Mouse (Mus musculus) heart, postnatal 0 days (tissue): Measurements from ENCODE around the gene Spats2. TPM values are rescaled to one million over a fixed set of nuclear protein-coding genes. Genes with fewer than 3 reads are reported as not detected.
"Not testable (repeated sequence)": the region's sequence is repeated elsewhere in the genome, so short reads cannot be mapped to it uniquely, and the experiment has no call there.

ENCODE experiments used
- ATAC-seq: fragments of 200-750 bp; cut with Nextera tagmentation; 2 replicates; pipeline ENCODE4 v1.8.0; 2017; ENCODE audit warnings: low read depth, moderate number of reproducible peaks, moderate library complexity; ENCODE audit not compliant: insufficient read depth
- DNase-seq: peaks from one replicate; pipeline ENCODE4 v3.0.0-alpha.2; 2016; ENCODE audit warnings: low spot score
- H3K27ac ChIP-seq: fragments of 300-500 bp; sonication (generic); 2 replicates; pipeline ENCODE4 v1.5.1; 2014; ENCODE audit warnings: low read depth, mild to moderate bottlenecking
- H3K27me3 ChIP-seq: fragments of 300-500 bp; sonication (generic); 2 replicates; pipeline ENCODE4 v1.6.1; 2014; ENCODE audit warnings: low read length, mixed read lengths; ENCODE audit not compliant: control insufficient read depth, insufficient read depth
- H3K36me3 ChIP-seq: fragments of 300-500 bp; sonication (generic); replicated peaks from 2 replicates; pipeline ENCODE4 v1.6.1; 2014; ENCODE audit warnings: low read length, mixed read lengths; ENCODE audit not compliant: control insufficient read depth, insufficient read depth
- H3K4me1 ChIP-seq: fragments of 300-500 bp; sonication (generic); 2 replicates; pipeline ENCODE4 v1.6.1; 2014; ENCODE audit warnings: antibody characterized with exemption; ENCODE audit not compliant: control insufficient read depth, insufficient read depth
- H3K4me2 ChIP-seq: fragments of 300-500 bp; sonication (generic); 2 replicates; pipeline ENCODE4 v1.6.1; 2014; ENCODE audit warnings: low read depth, mild to moderate bottlenecking, low read length, moderate library complexity
- H3K4me3 ChIP-seq: fragments of 300-500 bp; sonication (generic); 2 replicates; pipeline ENCODE4 v1.5.1; 2014; ENCODE audit warnings: low read depth, low read length
- H3K9ac ChIP-seq: fragments of 300-500 bp; sonication (generic); replicated peaks from 2 replicates; pipeline ENCODE4 v1.6.1; 2014; ENCODE audit warnings: low read depth, low read length, mixed read lengths
- H3K9me3 ChIP-seq: fragments of 300-500 bp; sonication (generic); replicated peaks from 2 replicates; pipeline ENCODE4 v1.6.1; 2016; ENCODE audit warnings: low read length; ENCODE audit not compliant: control insufficient read depth
- CTCF ChIP-seq: IDR thresholded peaks from 2 replicates; pipeline ENCODE4 v1.5.1; 2016; ENCODE audit warnings: antibody characterized with exemption, control low read depth, low read depth
- EP300 ChIP-seq: IDR thresholded peaks from 2 replicates; pipeline ENCODE4 v1.6.1; 2016; ENCODE audit warnings: antibody characterized with exemption, low read depth
- WGBS: fragments of 180-500 bp; shearing (Covaris S2); extraction: QIAGEN DNeasy Blood & Tissue Kit; methylation state at CpG from one replicate; pipeline ENCODE4 v1.1.7; 2014; 5-methylcytosine and 5-hydroxymethylcytosine counted together
- polyA plus RNA-seq: library from polyadenylated mRNA; unstranded; fragments of >200 nt; fragmentation: Nextera tagmentation; extraction: Ambion mirVana; gene quantifications from 2 replicates; pipeline ENCODE4 v1.2.1, GENCODE M21; 2015
- total RNA-seq: library from RNA; depleted of rRNA; stranded (reverse); fragments of >200 nt; gene quantifications from 2 replicates; pipeline ENCODE4 v1.2.3, GENCODE M21; 2014; ENCODE audit warnings: low replicate concordance

Gene Spats2
- total and polyA plus RNA-seq, 2 experiments from 2014 or later, result 16.1 to 17.6 TPM

DNA sequence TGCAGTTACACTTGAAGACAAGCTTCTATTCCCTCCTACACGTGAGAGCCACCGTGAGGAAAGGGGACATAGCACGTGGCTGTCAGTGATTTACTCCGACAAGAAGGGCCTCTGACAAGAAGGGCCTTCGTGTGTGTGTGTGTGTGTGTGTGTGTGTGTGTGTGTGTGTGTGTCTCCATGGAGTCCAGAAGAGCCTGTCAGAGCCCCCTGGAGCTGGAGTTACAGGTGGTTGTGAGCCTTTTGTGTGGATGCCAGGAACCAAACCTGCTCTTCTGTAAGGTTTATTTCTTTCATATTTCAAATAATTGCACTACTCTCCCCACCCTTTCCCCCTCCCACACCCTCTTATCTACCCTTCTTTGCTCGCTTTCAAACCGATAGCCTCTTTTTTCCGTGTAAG is 25.6 kb downstream of the Spats2 start:
- H3K36me3 ChIP-seq, result peaks cover 14% of the 10 kb centered on the region
- 41% methylated on average over 8 of the region's 8 CpGs for WGBS
- H3K9me3 ChIP-seq, result no peaks in the 10 kb centered on the region
- no peak overlapping the region for H3K4me2 ChIP-seq
- no peaks in the 10 kb centered on the region for H3K27me3 ChIP-seq
- no peak overlapping the region for H3K9ac ChIP-seq
- no peaks in the 10 kb centered on the region for H3K4me1 ChIP-seq
- no peak overlapping the region for H3K4me3 ChIP-seq
- ATAC-seq (no peak), DNase-seq (no peak)
- H3K27ac ChIP-seq, result no peak overlapping the region
- TF ChIP-seq CTCF, result no peak
- TF ChIP-seq EP300, result no peak

DNA sequence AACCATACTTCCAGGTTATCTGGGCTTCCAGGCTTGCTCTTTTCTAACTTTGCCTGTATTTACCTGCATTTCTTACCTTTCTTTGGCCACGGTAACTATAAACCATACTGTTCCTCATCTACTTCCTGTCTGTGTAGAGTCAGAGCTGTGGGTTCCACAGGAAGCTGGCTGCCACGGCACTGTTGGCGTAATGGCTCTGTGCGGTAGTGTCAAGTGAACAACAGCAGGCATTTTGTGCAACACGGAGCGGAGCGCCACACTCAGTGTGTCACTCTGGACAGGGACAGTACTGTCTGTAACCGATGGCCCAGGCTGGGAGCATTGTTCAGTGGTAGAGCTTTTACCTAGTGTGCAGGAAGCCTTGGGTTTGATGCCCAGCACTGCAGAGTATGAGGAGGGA is 27.8 kb downstream of the Spats2 start:
- DNase-seq, result no peak
- Histone ChIP-seq H3K4me3 (no peak overlapping the region), H3K9me3 (no peaks in the 10 kb centered on the region), H3K27ac (no peak overlapping the region), H3K4me2 (no peak overlapping the region), H3K4me1 (no peaks in the 10 kb centered on the region), H3K27me3 (no peaks in the 10 kb centered on the region), H3K36me3 (peaks cover 9% of the 10 kb centered on the region), H3K9ac (no peak overlapping the region)
- WGBS, result 91% methylated on average over 8 of the region's 8 CpGs
- no peak for ATAC-seq
- TF ChIP-seq CTCF, result no peak
- no peak for TF ChIP-seq EP300

DNA sequence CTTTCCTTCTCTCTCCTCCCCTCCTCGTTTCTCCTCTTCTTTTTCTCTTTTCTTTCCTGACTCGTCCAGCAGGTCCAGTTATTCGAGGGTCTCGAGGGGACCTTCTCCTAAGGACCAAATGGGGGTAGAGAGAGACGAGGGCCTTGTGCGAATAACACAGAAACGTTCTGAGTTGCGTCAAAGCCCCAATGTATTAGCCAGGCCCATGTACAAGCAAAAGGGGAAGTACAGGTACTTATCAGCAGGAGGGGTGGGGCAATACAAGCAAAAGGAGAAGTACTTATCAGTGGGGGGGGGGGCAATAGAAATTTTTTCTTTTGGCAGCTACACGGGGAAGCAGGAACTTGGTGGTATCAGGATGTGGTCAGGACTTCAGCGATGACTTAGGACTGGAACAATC is 28.8 kb downstream of the Spats2 start:
- H3K4me1 ChIP-seq, H3K27ac ChIP-seq, H3K9ac ChIP-seq: not testable (repeated sequence)

DNA sequence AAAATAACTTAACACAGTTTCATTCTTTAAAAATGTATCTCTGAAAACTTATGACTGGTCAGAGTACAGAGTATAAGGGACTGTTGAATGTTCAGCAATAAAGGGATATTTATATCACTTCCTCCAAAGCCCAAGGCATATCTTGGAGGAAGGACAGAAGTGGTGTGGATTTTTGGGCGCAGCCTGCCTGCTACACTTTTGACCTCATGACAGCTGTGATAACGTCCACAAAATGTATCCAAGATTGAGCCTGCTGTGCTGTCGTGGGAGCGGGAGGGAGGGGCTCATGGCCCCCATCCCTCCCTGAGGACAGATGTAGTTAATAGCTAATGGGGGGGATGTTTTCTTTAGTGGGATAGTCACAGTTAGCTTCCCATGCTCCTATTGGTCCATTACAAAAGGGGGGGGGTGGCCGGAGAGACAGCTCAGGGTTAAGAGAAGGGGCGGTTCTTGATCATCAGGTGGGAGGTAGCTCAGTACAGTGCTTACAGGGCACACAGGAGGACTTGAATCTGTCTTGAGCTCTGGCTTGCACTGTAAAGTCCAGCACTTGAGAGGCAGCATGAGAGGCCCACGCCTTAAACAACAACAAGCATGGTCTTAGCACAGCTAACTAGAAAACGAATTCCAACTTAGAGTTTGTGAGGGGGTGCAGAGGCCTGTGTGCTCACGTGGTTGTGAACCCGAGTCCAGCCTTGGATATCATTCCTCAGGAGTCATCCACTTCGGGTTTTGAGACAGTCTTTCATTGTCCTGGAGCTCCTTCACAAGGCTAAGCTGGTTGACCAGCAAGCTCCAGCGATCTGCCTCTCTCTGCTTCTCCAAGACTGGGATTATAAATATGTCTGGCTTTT is 38.0 kb downstream of the Spats2 start:
- peaks cover 15% of the 10 kb centered on the region for H3K36me3 ChIP-seq
- peak overlapping the region; percentile 8; the same call in 1 of the 2 replicates for H3K27ac ChIP-seq
- TF ChIP-seq CTCF (no peak), EP300 (no peak)
- 35% methylated on average over 12 of the region's 12 CpGs for WGBS
- peak overlapping the region; percentile 20; the same call in 1 of the 2 replicates for H3K4me2 ChIP-seq
- H3K4me1 ChIP-seq, result peaks cover 12% of the 10 kb centered on the region; the same call in 1 of the 2 replicates
- no peak overlapping the region for H3K9ac ChIP-seq
- DNase-seq (peak; percentile 10), ATAC-seq (peak; percentile 55)
- H3K9me3 ChIP-seq, result no peaks in the 10 kb centered on the region
- H3K27me3 ChIP-seq, result no peaks in the 10 kb centered on the region
- H3K4me3 ChIP-seq, result no peak overlapping the region

More for the DNA sequence above, 28.8 kb downstream of the Spats2 start:
- not testable (repeated sequence) for H3K4me3 ChIP-seq, ATAC-seq, DNase-seq, H3K36me3 ChIP-seq, H3K27me3 ChIP-seq, H3K9me3 ChIP-seq, H3K4me2 ChIP-seq
- 74% methylated on average over 10 of the region's 10 CpGs for WGBS

DNA sequence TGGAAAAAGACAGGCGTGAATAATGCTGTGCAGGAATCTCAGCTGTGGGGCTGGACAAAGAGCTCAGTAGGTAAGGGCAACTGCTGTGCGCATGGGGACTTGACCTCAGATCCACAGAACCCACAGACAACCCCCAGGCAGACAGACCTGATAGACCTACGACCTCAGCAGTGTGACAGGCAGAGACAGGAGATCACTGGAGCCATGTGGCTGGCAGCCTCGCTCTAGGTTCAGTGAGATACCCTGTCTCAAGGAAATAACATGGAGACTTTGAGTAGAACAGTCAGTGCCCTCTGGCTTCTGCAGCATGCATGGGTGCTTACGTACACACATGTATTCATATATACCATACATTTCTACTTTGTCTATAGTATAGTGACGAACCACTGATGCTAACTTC is 46.4 kb downstream of the Spats2 start:
- Histone ChIP-seq H3K4me2 (no peak overlapping the region), H3K27ac (no peak overlapping the region), H3K36me3 (peaks cover 28% of the 10 kb centered on the region), H3K9me3 (no peaks in the 10 kb centered on the region), H3K27me3 (no peaks in the 10 kb centered on the region), H3K9ac (no peak overlapping the region), H3K4me3 (no peak overlapping the region), H3K4me1 (0 out of 2 replicates have a peak, but pooled peaks cover 8% of the 10 kb centered on the region)
- TF ChIP-seq EP300, result no peak
- TF ChIP-seq CTCF, result no peak
- no peak for ATAC-seq
- 77% methylated on average over 6 of the region's 6 CpGs for WGBS
- no peak for DNase-seq

DNA sequence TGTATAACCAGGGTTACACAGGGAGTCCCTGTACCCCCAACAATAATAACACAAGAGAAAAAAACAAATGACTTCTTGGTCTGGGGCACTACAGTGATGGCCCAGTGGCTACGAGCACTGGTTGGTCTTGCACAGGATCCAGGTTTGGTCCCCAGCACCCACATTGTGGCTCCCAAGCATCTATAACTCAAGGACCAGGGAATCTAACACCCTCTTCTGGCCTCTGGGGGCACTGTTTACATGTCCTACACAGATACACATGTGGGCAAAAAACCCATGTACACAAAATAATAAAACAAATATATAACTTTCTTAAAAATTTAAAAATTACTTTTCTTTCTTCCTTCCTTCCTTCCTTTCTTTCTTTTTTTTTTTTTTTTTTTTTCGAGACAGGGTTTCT is 53.9 kb downstream of the Spats2 start:
- H3K9me3 ChIP-seq, result no peaks in the 10 kb centered on the region
- no peak overlapping the region for H3K4me2 ChIP-seq
- no peak for ATAC-seq
- peaks cover 54% of the 10 kb centered on the region for H3K36me3 ChIP-seq
- H3K4me3 ChIP-seq, result no peak overlapping the region
- no peak for TF ChIP-seq EP300
- TF ChIP-seq CTCF, result no peak
- H3K9ac ChIP-seq, result no peak overlapping the region
- H3K27me3 ChIP-seq, result no peaks in the 10 kb centered on the region
- H3K4me1 ChIP-seq, result no peaks in the 10 kb centered on the region
- WGBS, result 96% methylated on average over 1 of the region's 2 CpGs
- no peak for DNase-seq
- no peak overlapping the region for H3K27ac ChIP-seq
